Mouse (Mus musculus) embryonic facial prominence, embryonic 10.5 days (tissue): ENCODE measurements at regions not wholly inside any gene's neighbourhood (a gene's known extent, or its start where the extent isn't known, plus 50 kb on each side); places are given as distances from the start of the nearest gene placed in this dataset.
"Not testable (repeated sequence)": the region's sequence is repeated elsewhere in the genome, so short reads cannot be mapped to it uniquely, and the experiment has no call there.

Source experiments
- DNase-seq: peaks from one replicate; pipeline ENCODE4 v3.0.0-alpha.2; 2017; ENCODE audit warnings: low spot score
- H3K27ac ChIP-seq: fragments of 300-500 bp; sonication (generic); replicated peaks from 2 replicates; pipeline ENCODE4 v1.5.1; 2016; ENCODE audit warnings: mild to moderate bottlenecking
- H3K27me3 ChIP-seq: fragments of 300-500 bp; sonication (generic); replicated peaks from 2 replicates; pipeline ENCODE4 v1.6.1; 2016; ENCODE audit warnings: low read depth, mild to moderate bottlenecking; ENCODE audit not compliant: poor library complexity, severe bottlenecking
- H3K36me3 ChIP-seq: fragments of 300-500 bp; sonication (generic); replicated peaks from 2 replicates; pipeline ENCODE4 v1.6.1; 2016; ENCODE audit warnings: mild to moderate bottlenecking, moderate library complexity
- H3K4me1 ChIP-seq: fragments of 300-500 bp; sonication (generic); 2 replicates; pipeline ENCODE4 v1.6.1; 2016
- H3K4me3 ChIP-seq: fragments of 300-500 bp; sonication (generic); 2 replicates; pipeline ENCODE4 v1.5.1; 2016; ENCODE audit warnings: mild to moderate bottlenecking, moderate library complexity
- H3K9me3 ChIP-seq: fragments of 300-500 bp; sonication (generic); 2 replicates; pipeline ENCODE4 v1.6.1; 2016; ENCODE audit warnings: mild to moderate bottlenecking
- WGBS: fragments of 180-500 bp; shearing (Covaris S2); methylation state at CpG from one replicate; pipeline ENCODE4 v1.1.7; 2016; 5-methylcytosine and 5-hydroxymethylcytosine counted together

DNA sequence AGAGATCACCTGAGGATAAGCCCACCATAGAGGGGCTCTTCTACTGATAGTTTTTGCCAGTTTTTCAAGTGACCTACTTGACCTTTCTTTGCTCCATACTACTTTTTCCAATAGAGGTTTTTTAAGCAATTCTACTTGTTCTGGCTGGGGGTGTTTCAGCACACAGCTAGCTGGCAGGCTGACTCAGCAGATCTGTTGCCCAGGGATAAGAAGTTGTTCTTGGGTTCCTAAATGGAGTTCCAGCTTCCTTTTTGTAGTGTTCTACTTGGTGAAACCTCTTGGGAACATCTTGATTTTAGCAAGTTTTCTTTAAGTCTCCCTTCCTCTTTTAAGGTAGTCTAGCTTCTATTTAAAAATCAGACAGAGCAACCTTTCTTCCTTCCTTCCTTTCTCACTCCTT, 61.0 kb downstream of the 4930474N05Rik start:
- Histone ChIP-seq H3K4me3 (no peak overlapping the region), H3K27ac (no peak overlapping the region), H3K36me3 (no peaks in the 10 kb centered on the region), H3K9me3 (no peaks in the 10 kb centered on the region), H3K27me3 (no peaks in the 10 kb centered on the region), H3K4me1 (no peaks in the 10 kb centered on the region)
- DNase-seq = no peak

DNA sequence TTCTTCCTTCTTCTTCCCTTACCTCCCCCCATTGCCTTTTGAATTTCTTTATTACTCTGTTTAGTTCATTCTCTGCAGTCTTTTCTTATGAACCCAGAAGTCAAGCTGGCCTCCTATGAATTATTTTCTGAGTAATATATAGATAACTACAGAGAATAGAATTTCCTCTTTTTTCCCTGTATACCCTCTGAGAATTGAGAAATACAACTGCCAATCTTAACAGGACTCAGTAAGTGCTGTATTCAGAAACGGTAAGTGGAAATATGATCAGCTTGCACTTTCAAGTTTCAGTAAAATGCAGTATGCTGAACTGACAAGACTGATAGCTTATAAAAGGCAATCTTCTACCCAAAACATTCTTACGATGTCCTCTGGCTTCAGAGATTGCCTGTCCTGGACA, 61.5 kb downstream of the 4930474N05Rik start:
- no peak overlapping the region for H3K27ac ChIP-seq
- H3K9me3 ChIP-seq = no peaks in the 10 kb centered on the region
- no peak overlapping the region for H3K4me3 ChIP-seq
- H3K36me3 ChIP-seq = no peaks in the 10 kb centered on the region
- 68% methylated on average over 2 of the region's 2 CpGs for WGBS
- no peak for DNase-seq
- H3K4me1 ChIP-seq = no peaks in the 10 kb centered on the region
- H3K27me3 ChIP-seq = no peaks in the 10 kb centered on the region

DNA sequence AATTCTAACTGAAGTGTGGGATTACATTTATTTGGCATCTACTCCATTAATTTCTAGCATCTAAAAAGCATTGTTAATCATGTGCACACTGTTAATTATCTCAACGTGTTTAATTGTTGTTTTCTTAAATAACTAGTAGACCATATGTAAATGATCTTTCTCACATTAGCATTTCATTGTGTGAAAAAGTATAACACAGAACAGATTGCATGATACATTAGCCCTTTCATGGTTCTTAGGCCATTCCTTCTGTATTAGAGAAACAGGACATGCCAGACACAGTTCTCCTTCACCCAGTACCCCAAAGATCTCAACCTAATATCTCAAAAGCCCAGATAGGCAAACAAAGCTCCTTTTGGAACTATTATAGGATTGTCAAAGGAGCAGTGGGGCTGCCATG, 89.0 kb downstream of the 4930474N05Rik start:
- Histone ChIP-seq H3K9me3 (no peaks in the 10 kb centered on the region), H3K27me3 (no peaks in the 10 kb centered on the region), H3K27ac (no peak overlapping the region), H3K36me3 (no peaks in the 10 kb centered on the region), H3K4me3 (no peak overlapping the region), H3K4me1 (no peaks in the 10 kb centered on the region)
- 63% methylated on average over 1 of the region's 1 CpGs for WGBS
- DNase-seq = no peak

DNA sequence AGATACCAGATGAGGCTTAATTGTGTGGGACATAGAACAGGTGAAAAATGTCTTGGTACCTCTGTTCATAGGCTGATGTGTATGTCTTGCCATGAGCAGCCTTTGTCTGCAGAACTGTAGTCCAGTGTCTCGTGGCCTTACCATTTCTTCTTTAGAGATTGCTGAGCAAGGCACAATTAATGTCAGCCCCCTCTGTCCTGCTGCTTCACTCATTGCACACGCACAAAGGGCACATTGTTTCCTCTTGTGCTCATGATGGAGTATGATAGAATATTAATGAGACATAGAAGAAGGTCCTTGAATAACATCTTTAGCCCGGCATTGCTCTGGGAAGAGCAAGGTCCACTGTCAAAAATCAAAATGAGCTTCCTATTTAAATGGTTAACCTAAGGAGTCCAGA, 101.8 kb downstream of the 4930474N05Rik start:
- no peaks in the 10 kb centered on the region for H3K27me3 ChIP-seq
- H3K4me3 ChIP-seq = no peak overlapping the region
- 75% methylated on average over 3 of the region's 3 CpGs for WGBS
- no peaks in the 10 kb centered on the region for H3K9me3 ChIP-seq
- H3K36me3 ChIP-seq = no peaks in the 10 kb centered on the region
- H3K4me1 ChIP-seq = no peaks in the 10 kb centered on the region
- DNase-seq = no peak
- no peak overlapping the region for H3K27ac ChIP-seq

DNA sequence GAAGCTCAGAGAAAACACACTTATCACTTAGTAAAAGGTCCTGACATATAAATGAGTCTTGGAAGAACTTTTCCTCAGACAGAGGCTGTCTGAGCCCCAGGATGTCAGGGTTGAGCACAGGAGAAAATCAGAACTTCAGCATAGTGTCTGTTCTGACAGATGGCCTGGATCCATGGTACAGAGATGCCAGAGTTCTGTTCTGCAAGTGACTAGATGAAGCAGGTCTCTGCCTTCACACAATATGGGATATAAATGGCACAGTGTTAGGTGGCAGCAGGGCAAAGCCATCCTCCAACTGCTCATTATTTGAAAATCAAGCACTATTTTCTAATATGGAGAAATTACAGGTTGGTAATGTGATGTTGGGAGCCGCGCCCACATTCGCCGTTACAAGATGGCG, 103.7 kb downstream of the 4930474N05Rik start:
- WGBS = 96% methylated on average over 5 of the region's 5 CpGs
- DNase-seq = no peak

DNA sequence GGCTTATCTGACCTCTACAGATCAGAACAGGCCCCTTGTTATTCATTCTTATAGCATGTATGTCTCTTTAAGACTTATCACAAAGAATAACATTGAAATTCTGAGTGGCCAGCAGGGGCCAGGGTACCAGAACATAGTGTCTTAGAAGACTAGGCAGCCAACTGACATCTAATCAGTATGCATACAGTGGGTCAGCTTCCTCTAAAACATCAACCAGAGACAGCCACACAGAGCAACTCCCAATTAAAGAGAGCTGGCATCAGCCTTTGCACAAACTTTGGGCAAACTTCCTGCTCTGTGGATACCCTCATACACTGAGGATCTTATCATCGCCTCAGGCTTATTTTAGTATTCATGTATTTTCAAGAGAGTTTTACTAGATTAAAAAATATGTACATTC, 109.1 kb downstream of the 4930474N05Rik start:
- H3K27ac ChIP-seq = no peak overlapping the region
- no peak for DNase-seq
- no peaks in the 10 kb centered on the region for H3K27me3 ChIP-seq
- no peaks in the 10 kb centered on the region for H3K9me3 ChIP-seq
- no peak overlapping the region for H3K4me3 ChIP-seq
- no peaks in the 10 kb centered on the region for H3K4me1 ChIP-seq
- 96% methylated on average over 1 of the region's 1 CpGs for WGBS
- H3K36me3 ChIP-seq = no peaks in the 10 kb centered on the region

More for the DNA sequence above, 103.7 kb downstream of the 4930474N05Rik start:
- no peak overlapping the region for H3K27ac ChIP-seq
- H3K4me3 ChIP-seq = no peak overlapping the region
- no peaks in the 10 kb centered on the region for H3K36me3 ChIP-seq
- H3K27me3 ChIP-seq = no peaks in the 10 kb centered on the region
- no peaks in the 10 kb centered on the region for H3K4me1 ChIP-seq
- no peaks in the 10 kb centered on the region for H3K9me3 ChIP-seq

DNA sequence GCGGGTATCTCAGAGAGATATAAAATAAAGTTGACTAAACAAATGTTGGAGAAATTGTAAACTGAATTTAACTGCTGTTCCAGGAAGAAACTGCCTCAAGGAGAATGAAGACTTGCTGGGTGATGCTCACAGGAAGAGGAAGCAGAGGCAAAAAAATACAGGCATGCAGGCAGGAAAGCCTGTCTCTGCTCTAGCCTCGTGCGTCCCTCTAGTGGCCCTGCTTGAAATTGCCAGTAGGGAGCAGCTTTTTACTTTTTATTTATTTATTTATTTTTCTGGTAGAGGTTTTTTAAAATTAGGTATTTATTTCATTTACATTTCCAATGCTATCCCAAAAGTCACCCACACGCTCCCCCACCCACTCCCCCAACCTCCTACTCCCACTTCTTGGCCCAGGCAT, 118.1 kb downstream of the 4930474N05Rik start:
- no peaks in the 10 kb centered on the region for H3K9me3 ChIP-seq
- 38% methylated on average over 4 of the region's 4 CpGs for WGBS
- H3K27ac ChIP-seq = no peak overlapping the region
- no peak overlapping the region for H3K4me3 ChIP-seq
- H3K27me3 ChIP-seq = no peaks in the 10 kb centered on the region
- no peaks in the 10 kb centered on the region for H3K36me3 ChIP-seq
- H3K4me1 ChIP-seq = no peaks in the 10 kb centered on the region
- peak; percentile 63 for DNase-seq

DNA sequence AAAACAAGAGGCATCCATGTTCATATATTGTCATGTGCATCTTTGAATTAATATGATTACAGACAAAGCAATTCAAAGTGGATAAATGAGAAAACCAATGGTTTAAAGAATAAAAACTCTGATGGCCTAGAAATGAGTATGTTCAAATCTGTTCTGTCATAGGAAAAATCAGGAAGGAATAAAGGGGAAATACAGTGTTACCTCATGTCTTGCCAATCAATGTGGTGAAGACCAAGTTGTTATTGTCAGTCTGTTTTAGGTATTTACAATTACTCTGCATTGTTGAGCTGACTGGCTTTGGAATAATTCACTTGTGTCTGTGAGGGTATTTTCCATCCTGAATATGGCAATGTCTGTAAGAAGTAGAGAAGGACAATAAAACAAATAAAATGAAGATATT, 151.1 kb downstream of the 4930474N05Rik start:
- no peak overlapping the region for H3K4me3 ChIP-seq
- no peak for DNase-seq
- no peaks in the 10 kb centered on the region for H3K36me3 ChIP-seq
- H3K27ac ChIP-seq = no peak overlapping the region
- no peaks in the 10 kb centered on the region for H3K27me3 ChIP-seq
- no peaks in the 10 kb centered on the region for H3K9me3 ChIP-seq
- no peaks in the 10 kb centered on the region for H3K4me1 ChIP-seq

DNA sequence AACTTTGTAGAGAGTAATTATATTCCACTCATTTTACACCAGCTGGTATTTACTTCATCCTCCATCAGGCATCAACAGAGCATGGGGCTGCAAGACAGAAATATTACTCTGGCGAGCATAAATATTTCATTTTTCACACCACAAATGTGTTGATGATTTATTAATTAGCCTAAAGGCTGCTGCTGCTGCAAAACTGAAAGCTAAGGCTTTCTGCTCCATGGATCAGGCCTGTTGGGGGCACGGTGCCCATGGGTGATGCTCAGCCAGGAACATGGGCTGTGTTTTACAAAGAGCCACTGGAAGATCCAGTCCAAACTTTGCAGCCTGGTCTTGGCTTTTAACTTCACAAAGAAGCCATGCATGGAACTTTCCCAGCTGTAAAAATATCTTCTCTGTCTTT, 167.4 kb downstream of the 4930474N05Rik start:
- Histone ChIP-seq H3K4me3 (no peak overlapping the region), H3K36me3 (no peaks in the 10 kb centered on the region), H3K4me1 (no peaks in the 10 kb centered on the region), H3K9me3 (no peaks in the 10 kb centered on the region), H3K27ac (no peak overlapping the region), H3K27me3 (no peaks in the 10 kb centered on the region)
- no peak for DNase-seq
- 78% methylated on average over 2 of the region's 2 CpGs for WGBS

DNA sequence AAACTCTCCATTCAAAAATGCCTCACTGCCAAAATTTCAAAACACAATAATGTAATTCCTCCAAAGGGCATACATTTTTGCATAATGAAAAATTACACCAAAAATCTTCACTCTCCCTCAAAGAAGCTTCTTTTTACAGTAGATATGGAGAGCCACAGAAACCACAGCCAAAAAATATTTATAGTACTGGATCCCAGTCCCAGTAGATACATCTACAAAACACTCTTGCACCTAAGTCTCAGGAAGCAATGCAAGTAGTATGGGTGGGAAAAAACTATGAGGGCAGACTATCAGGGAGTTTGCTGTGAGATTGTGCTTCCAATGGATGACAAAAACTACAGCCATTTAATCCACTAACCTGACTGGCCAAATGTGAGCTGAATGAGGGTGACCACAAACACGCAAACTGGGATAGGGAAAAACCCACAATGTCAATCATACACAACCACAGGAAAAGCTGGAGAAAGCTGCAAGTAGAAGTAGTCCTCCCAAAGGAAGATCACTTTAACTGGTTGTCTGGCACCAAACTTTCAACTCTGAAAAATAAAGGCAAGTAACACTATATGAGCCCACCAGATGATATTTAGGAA, 189.2 kb downstream of the 4930474N05Rik start:
- H3K27me3 ChIP-seq = no peaks in the 10 kb centered on the region
- WGBS = 85% methylated on average over 1 of the region's 1 CpGs
- no peaks in the 10 kb centered on the region for H3K4me1 ChIP-seq
- H3K9me3 ChIP-seq = no peaks in the 10 kb centered on the region
- no peak overlapping the region for H3K4me3 ChIP-seq
- no peak overlapping the region for H3K27ac ChIP-seq
- no peak for DNase-seq
- no peaks in the 10 kb centered on the region for H3K36me3 ChIP-seq

DNA sequence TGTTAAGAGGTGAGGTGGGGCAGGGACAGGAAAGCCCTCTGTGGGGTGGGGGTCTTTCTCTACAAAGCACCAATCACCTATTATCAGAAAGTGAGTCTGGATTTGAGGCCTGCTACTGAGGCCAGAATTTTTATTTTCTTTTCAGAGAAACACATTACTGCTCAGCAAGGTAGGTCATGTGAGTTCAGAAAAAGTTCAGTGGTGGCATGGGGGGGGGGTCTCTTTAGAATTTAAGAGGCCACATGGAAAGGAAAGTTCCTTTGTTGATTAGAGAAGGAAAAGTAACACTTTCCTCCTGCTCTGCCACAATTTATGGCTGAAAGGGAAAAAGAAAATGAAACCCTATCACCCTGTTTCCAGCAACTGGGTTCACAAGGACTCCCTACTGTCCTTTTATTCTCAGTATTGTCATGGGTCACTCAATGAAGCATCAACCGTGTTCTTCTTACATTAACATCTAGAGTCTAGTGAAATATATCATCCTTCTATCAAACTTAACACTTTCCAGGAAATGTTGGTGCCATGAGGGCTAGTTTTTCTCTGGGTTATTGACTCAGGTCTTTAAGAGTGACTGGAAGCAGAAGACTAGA, 194.1 kb downstream of the 4930474N05Rik start:
- Histone ChIP-seq H3K27ac (no peak overlapping the region), H3K4me1 (no peaks in the 10 kb centered on the region), H3K4me3 (no peak overlapping the region), H3K27me3 (no peaks in the 10 kb centered on the region), H3K36me3 (no peaks in the 10 kb centered on the region), H3K9me3 (no peaks in the 10 kb centered on the region)
- 59% methylated on average over 1 of the region's 1 CpGs for WGBS
- DNase-seq = no peak

DNA sequence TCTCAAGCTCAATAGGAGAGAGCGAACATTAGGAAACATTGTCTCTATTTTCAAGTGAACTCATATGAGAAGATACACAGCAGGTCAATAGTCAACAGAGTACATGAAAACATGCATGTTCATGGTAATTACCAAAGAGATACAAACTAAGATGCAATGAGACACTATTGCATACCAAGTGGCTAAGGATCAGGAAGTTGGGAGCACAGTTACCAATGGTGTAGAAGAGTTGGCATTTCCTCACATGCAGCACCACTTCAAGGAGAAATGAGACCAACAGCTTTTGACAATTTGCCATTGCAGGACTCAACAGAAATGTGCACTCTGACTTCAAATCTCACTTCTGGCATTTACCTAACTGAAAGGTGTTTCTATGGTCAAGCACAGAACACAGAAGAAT, 215.6 kb downstream of the 4930474N05Rik start:
- 89% methylated on average over 1 of the region's 1 CpGs for WGBS

DNA sequence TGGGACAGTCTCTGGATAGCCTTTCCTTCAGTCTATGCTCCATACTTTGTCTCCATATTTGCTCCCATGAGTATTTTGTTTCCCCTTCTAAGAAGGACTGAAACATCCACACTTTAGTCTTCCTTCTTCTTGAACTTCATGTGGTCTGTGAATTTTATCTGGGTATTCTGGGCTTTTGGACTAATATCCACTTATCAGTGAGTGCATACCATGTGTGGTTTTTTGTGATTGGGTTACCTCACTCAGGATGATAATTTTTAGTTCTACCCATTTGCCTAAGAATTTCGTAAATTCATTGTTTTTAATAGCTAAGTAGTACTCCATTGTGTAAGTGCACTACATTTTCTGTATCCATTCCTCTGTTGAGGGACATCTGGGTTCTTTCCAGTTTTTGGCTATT, 220.0 kb downstream of the 4930474N05Rik start:
- 73% methylated on average over 1 of the region's 1 CpGs for WGBS
- H3K4me1 ChIP-seq, DNase-seq, H3K9me3 ChIP-seq, H3K27ac ChIP-seq, H3K27me3 ChIP-seq, H3K4me3 ChIP-seq, H3K36me3 ChIP-seq: not testable (repeated sequence)

More for the DNA sequence above, 215.6 kb downstream of the 4930474N05Rik start:
- H3K9me3 ChIP-seq = no peaks in the 10 kb centered on the region
- no peak overlapping the region for H3K4me3 ChIP-seq
- H3K27ac ChIP-seq = no peak overlapping the region
- H3K36me3 ChIP-seq = no peaks in the 10 kb centered on the region
- H3K4me1 ChIP-seq = no peaks in the 10 kb centered on the region
- no peaks in the 10 kb centered on the region for H3K27me3 ChIP-seq
- DNase-seq = no peak
